Mouse (Mus musculus): ENCODE measurements around the gene Evc.
A peak's percentile ranks its signal among the peaks of the same experiment; 100 is the strongest.

The Evc gene

DNA sequence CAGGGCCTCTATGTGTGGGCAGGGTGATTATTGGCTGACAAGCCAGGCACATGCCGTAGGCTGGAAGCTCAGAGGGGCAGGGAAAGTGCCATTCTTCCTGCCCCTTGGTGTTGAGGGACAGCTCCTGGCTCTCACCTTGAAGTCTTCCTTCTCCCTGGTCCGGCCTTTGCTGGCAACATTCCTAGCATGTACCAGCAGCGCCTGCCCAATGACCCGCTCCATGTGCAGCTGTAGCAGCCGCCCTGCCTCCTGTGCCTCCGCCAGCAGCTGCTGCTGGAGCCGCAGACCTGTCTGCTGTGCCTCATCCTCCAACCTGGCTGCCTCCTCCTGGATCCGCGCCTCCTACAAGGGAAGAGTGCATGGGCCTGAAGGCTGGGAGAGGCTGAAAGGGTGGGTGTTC lies 26.7 kb downstream of the Evc start:
- no peak for DNase-seq (ENCODE audit: low spot score in 2 of 2)

- DNase-seq (ENCODE audit: low spot score in 2 of 2): no peak
Observed at GRCm38 (mm10) chr5:37298370-37298769, 38.3 kb downstream of the Evc start.

DNA sequence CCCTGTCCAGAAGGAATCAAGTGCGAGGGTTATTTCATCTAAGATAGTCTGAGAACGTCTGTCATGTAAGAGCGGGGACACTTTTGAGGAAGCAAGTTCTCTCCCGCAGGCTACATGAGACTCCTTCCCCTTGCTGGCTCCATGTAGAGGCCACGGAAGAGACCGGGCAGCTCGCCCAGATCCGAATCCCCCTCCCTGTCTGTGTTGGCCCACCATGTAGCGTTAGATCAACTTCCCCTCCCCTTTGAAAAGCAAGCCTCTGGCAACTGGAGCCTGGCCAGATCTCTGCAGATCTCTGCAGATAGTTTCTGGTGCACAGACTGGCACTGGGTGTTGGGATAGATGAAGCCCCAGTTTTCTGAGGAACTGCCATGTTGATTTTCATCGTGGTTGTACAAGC lies 40.0 kb downstream of the Evc start:
- no peak for DNase-seq (ENCODE audit: low spot score in 2 of 2)

DNA sequence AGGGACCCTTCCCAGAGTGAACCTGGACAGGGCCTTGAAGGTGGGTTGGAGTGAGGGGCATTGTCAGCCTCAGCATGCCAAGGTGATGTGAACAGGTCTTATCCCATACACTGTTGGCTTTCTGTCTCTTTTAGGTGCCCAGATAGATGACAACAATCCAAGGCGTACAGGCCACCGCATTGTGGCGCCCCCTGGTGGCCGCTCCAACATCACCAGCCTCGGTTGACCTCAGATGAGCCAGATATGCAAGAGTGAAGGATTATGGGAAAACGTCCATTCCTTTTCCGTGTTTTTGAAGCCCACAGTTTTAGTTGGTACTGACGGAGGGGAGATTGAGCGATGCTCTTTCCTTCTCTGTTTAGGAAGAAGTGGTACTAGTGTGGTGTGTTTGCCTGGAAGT lies 45.7 kb downstream of the Evc start:
- DNase-seq (ENCODE audit: low spot score in 2 of 2): peak in 1 of 2 experiments; percentile 32

DNA sequence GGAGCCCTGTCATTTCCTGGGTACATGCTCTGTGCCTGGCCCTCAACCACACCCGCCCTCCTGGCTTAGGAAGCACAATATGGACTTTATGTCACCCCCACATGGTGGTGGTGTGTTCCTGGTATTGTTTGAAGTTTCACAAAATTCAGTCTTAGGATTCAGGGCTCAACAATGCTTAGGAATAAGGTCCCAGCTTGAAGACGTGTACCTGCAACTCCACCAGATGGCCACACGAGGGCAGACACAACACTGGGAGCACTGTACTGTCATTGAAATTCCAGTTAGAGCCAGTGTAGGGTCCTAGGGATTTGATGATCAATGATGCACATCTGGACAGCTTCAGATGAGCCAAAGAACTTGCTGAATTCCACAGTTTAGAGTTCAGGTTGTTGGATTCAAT lies 47.5 kb downstream of the Evc start:
- peak in 1 of 2 experiments; percentile 42 for DNase-seq (ENCODE audit: low spot score in 2 of 2)

- peak; percentile 30 to 49 for DNase-seq (ENCODE audit: low spot score in 2 of 2)
Observed at GRCm38 (mm10) chr5:37288374-37288773, 48.3 kb downstream of the Evc start.

DNA sequence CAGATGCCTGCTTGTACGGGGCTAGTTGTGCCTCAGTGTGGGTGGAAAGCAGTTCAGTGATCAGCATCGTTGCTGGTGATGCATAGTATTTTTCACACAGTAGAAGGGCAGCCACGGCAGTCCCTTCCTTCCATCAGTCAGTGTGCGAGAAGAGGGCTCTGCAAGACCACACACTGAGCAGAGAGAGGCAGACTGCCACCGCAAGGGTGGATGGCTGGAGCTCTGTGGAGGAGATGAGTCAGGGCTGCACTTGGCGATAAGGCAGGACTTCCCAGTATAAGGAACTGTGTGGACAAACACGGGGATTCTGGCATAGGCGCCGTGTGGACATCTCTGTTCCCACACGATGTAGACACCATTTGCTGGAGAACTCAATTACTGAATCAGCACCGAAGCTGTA lies 55.7 kb downstream of the Evc start:
- no peak for DNase-seq (ENCODE audit: low spot score in 2 of 2)

- DNase-seq (ENCODE audit: low spot score in 2 of 2): no peak
Observed at GRCm38 (mm10) chr5:37263816-37264215, 72.9 kb downstream of the Evc start.

GRCm38 (mm10) chr5:37261734-37262133 lies 75.0 kb downstream of the Evc start:
- DNase-seq (ENCODE audit: low spot score in 2 of 2): no peak

GRCm38 (mm10) chr5:37257243-37257642 lies 79.5 kb downstream of the Evc start:
- DNase-seq (ENCODE audit: low spot score in 2 of 2): no peak

- no peak for DNase-seq (ENCODE audit: low spot score in 2 of 2)
Observed at GRCm38 (mm10) chr5:37256823-37257222, 79.9 kb downstream of the Evc start.

DNA sequence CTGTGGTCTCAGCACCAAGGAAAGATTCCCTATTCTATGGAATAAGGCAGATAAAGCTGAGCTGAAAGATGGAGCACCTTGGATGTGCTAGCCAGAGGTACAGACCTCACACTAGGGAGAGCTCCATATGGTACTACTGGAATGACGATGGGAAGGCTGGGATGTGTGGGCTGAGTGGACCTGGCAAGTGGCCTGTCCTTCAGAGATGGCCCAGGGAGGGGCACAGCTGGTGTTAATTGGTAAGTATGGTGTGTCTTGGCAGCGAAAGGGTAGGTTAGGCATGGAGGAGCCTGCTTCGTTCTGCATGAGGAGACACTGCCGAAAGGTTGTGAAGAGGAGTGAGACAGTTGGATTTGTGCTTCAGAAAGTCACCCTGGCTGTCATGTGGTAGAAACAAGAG lies 82.2 kb downstream of the Evc start:
- no peak for DNase-seq (ENCODE audit: low spot score in 2 of 2)

DNA sequence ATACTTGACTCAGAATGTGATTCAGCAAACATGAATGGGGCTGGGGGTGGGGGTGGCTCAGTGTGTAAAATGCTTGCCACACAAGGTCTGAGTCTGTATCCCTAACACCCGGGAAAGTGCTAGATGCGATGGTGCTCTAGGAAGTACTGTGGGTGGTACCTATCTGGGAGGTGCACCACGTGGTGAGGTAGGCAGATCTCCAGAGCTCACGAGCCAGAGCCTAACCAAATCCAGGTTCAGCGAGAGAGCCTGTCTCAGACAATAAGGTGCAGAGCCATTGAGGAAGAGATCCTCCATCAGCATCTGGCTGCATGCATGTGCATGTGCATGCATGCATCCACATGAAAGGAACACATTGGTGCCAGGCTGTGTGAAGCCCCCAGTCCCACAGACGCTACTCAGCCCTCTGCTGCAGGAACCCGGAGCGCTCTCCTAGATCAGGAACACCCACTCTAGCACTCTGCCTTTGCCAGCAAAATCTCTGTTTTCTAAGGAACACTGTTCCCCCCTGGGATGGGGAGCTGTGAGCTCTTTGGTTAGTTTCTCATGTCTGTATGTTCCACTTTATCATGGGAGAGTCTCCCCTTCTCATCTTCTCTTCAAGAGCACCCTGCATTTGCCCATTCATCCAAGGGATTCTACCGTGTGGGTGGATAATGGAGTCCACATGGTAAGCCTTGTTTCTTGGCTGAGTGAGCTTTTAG lies 84.4 kb downstream of the Evc start:
- no peak for DNase-seq (ENCODE audit: low spot score in 2 of 2)

DNA sequence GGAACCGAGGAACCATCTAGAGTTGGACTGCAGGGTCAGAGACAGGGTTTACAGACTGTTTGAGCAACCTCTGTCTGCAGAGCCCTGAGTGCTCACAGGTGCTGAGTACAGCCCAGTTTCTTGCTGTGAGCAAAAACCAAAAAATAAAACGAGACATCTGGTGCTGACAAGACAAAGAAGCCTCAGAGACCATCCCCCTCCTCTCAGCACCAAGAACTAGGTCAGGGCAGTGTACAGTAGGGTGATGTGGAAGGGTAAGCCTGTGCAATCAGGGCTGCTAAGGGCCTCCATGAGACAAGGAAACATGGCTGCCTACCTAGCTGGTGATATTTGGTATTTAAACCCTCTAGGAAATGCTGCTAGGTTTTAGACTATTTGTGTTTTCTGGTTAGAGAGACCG lies 85.1 kb downstream of the Evc start:
- DNase-seq (ENCODE audit: low spot score in 2 of 2): no peak

DNA sequence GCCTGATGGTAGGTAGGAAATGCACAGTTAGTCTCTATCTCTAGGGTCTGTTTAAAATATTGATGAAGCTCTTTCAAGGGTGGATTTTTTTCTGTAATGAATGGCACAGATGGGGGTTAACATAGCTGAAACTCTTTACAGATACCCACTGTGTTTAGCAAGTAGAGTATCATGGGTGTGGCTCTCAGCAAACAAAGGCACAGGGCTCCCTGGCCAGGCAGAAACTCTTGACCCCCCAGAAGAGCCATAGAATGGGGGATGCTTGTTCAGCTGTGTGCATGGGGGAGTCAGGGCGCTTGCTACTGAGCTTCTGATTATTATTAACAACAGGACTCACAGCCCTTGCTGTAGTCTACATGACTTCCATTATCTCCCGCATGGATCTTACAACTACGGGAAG lies 87.8 kb downstream of the Evc start:
- no peak for DNase-seq (ENCODE audit: low spot score in 2 of 2)

- no peak for DNase-seq (ENCODE audit: low spot score in 2 of 2)
Observed at GRCm38 (mm10) chr5:37247456-37247855, 89.2 kb downstream of the Evc start.

GRCm38 (mm10) chr5:37246138-37246910 lies 90.4 kb downstream of the Evc start:
- DNase-seq (ENCODE audit: low spot score in 2 of 2): no peak

GRCm38 (mm10) chr5:37245651-37246050 lies 91.0 kb downstream of the Evc start:
- DNase-seq (ENCODE audit: low spot score in 2 of 2): peak; percentile 65 to 77

DNA sequence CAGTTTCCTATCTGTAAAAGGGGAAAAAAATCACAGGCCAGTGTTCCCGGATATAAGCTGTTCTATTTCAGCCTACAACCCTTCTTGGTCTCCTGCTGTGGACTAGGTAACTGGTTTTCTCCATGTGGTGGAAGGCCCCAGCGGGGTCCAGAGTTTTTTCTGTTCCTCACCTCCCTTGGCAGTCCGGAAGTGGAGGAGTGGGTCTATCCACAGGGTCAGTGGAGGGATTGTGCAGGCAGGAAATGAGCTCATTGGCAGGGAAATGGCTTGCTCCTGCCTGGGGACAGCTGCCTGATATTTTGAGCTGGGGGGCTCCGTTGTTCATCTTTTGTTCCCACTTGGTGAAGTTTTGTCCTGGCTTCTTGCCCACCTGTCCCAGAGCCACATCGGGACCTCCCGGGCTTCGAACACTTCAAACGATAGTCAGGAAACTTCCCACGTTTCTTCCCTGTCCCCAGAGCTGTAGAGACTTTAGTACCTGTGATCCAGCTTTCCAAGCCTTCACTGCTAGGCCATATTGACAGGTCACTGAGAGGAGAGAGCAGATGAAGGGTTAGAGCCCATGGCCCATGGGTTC lies 91.9 kb downstream of the Evc start:
- no peak for DNase-seq (ENCODE audit: low spot score in 2 of 2)

DNA sequence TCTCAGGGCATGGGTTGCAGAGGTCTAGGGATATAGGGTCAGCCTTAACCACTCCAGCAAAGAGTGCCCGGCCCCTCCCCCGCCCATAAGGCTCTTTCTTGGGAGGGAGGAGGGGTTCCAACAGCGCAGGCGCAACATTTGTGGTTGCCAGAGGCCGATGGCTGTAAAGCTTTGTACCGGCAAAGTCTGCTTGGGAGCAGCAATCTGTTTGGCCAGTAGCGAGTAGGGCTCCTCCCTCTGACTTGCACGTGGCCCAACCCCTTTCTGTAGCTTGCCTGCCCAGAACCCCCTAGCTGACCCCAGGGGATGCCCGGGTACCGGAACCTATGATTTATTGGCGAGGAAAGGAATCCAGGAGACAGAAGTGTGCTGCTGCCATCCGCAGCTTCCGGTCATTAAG lies 92.5 kb downstream of the Evc start:
- DNase-seq (ENCODE audit: low spot score in 2 of 2): peak; percentile 57 to 65

DNA sequence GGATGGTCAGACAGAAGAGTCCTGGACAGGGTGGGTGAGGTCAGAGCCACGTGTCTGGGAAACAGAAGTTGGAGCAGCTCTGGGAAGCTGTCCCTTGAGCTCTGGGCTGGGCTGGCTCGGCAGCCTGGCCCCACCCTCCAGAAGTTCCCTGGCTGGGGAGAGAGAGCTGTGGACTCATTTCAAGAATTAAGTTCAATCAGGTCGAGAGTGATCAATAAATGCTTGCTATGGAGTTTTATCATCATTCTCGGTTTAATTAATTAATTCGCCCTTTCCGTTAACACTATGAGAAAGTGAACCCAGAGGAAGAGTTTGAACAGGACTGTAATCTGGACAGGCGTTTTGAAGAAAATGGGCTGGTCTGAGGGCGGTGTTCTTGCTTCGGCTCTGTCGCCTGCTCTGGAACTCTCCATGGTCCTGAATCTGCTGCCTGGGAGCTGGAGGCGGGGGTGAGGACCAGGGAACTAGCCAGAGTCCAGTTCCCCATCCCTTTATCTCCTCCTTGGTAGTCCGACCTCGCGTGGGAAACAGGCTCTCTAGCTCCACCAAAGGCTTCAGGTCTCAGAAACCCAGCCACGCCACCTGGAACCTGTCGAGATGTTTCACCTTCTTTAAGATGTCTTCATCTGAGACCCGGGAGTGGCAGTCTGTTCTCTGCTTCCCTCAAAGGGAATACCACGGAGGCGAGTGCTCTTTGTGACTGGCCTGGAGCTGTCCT lies 93.4 kb downstream of the Evc start:
- DNase-seq (ENCODE audit: low spot score in 2 of 2): no peak
